Mouse (Mus musculus): ENCODE data around the gene Gpr35.
"Not testable (repeated sequence)": the region's sequence is repeated elsewhere in the genome, so short reads cannot be mapped to it uniquely, and the experiment has no call there.

Gpr35 gene

GRCm38 (mm10) chr1:92934182-92934827 lies 16.4 kb upstream of the Gpr35 start, which contains the start of gene Capn10:
Gene Capn10, plus strand, starts transcription at chr1:92934376.
- DNase-seq = peak; percentile 87

GRCm38 (mm10) chr1:92935054-92935962 lies 15.4 kb upstream of the Gpr35 start:
- DNase-seq = no peak

GRCm38 (mm10) chr1:92935977-92936376 lies 14.7 kb upstream of the Gpr35 start:
- DNase-seq = no peak

GRCm38 (mm10) chr1:92936467-92936866 lies 14.2 kb upstream of the Gpr35 start:
- DNase-seq = no peak

- DNase-seq = no peak
These were observed 12.9 kb upstream of the Gpr35 start for GRCm38 (mm10) chr1:92937797-92938196.

GRCm38 (mm10) chr1:92939746-92940145 lies 10.9 kb upstream of the Gpr35 start:
- no peak for DNase-seq

GRCm38 (mm10) chr1:92943219-92943989 lies 7.3 kb upstream of the Gpr35 start:
- no peak for DNase-seq

GRCm38 (mm10) chr1:92947966-92948365 lies 2.7 kb upstream of the Gpr35 start:
- DNase-seq = no peak

GRCm38 (mm10) chr1:92949426-92949825 lies 1.2 kb upstream of the Gpr35 start:
- peak; percentile 40 for DNase-seq

GRCm38 (mm10) chr1:92953641-92954040 lies 3.0 kb downstream of the Gpr35 start:
- DNase-seq = peak; percentile 3

GRCm38 (mm10) chr1:92956571-92957335 lies 6.1 kb downstream of the Gpr35 start:
- DNase-seq = peak; percentile 79

GRCm38 (mm10) chr1:92958999-92959398 lies 8.3 kb downstream of the Gpr35 start:
- no peak for DNase-seq

GRCm38 (mm10) chr1:92970791-92971190 lies 20.1 kb downstream of the Gpr35 start:
- DNase-seq = not testable (repeated sequence)

- no peak for DNase-seq
These were observed 21.5 kb downstream of the Gpr35 start for GRCm38 (mm10) chr1:92971879-92972795.

- peak; percentile 23 for DNase-seq
These were observed 22.2 kb downstream of the Gpr35 start for GRCm38 (mm10) chr1:92972854-92973253.

- no peak for DNase-seq
These were observed 25.5 kb downstream of the Gpr35 start for GRCm38 (mm10) chr1:92976141-92976566.

- no peak for DNase-seq
These were observed 28.0 kb downstream of the Gpr35 start for GRCm38 (mm10) chr1:92978645-92979044.

- DNase-seq = no peak
These were observed 28.5 kb downstream of the Gpr35 start for GRCm38 (mm10) chr1:92979073-92979602.

GRCm38 (mm10) chr1:92981056-92981845 lies 30.6 kb downstream of the Gpr35 start:
- no peak for DNase-seq

Measured in thymus, postnatal 4 days (tissue).